Mouse (Mus musculus) hindbrain, embryonic 12.5 days (tissue): ENCODE measurements around the gene Rerg. TPM values are rescaled to one million over a fixed set of nuclear protein-coding genes. Genes with fewer than 3 reads are reported as not detected.
"Not testable (repeated sequence)": the region's sequence is repeated elsewhere in the genome, so short reads cannot be mapped to it uniquely, and the experiment has no call there.

ENCODE experiments used
- ATAC-seq: fragments of 200-750 bp; cut with Nextera tagmentation; 2 replicates; pipeline ENCODE4 v1.8.0; 2017; ENCODE audit warnings: moderate TSS enrichment; ENCODE audit not compliant: low FRiP score
- H3K27ac ChIP-seq: fragments of 300-500 bp; sonication (generic); 2 replicates; pipeline ENCODE4 v1.5.1; 2016; ENCODE audit warnings: mild to moderate bottlenecking
- H3K27me3 ChIP-seq: fragments of 300-500 bp; sonication (generic); 2 replicates; pipeline ENCODE4 v1.6.1; 2016; ENCODE audit warnings: mild to moderate bottlenecking
- H3K36me3 ChIP-seq: fragments of 300-500 bp; sonication (generic); 2 replicates; pipeline ENCODE4 v1.6.1; 2016; ENCODE audit warnings: mild to moderate bottlenecking
- H3K4me1 ChIP-seq: fragments of 300-500 bp; sonication (generic); 2 replicates; pipeline ENCODE4 v1.6.1; 2016
- H3K4me2 ChIP-seq: fragments of 300-500 bp; sonication (generic); replicated peaks from 2 replicates; pipeline ENCODE4 v1.6.1; 2016; ENCODE audit warnings: mild to moderate bottlenecking
- H3K4me3 ChIP-seq: fragments of 300-500 bp; sonication (generic); 2 replicates; pipeline ENCODE4 v1.5.1; 2016; ENCODE audit warnings: mild to moderate bottlenecking
- H3K9ac ChIP-seq: fragments of 300-500 bp; sonication (generic); 2 replicates; pipeline ENCODE4 v1.6.1; 2016; ENCODE audit warnings: mild to moderate bottlenecking, moderate library complexity
- H3K9me3 ChIP-seq: fragments of 300-500 bp; sonication (generic); replicated peaks from 2 replicates; pipeline ENCODE4 v1.6.1; 2016; ENCODE audit warnings: mild to moderate bottlenecking
- WGBS: fragments of 180-500 bp; shearing (Covaris S2); methylation state at CpG from one replicate; pipeline ENCODE4 v1.1.7; 2016; 5-methylcytosine and 5-hydroxymethylcytosine counted together
- polyA plus RNA-seq: library from polyadenylated mRNA; unstranded; fragments of >200 nt; fragmentation: Nextera tagmentation; extraction: Ambion mirVana; gene quantifications from 2 replicates; pipeline ENCODE4 v1.2.1, GENCODE M21; 2016

The Rerg gene
- polyA plus RNA-seq, 1 experiment from 2014 or later = 3.0 TPM

DNA sequence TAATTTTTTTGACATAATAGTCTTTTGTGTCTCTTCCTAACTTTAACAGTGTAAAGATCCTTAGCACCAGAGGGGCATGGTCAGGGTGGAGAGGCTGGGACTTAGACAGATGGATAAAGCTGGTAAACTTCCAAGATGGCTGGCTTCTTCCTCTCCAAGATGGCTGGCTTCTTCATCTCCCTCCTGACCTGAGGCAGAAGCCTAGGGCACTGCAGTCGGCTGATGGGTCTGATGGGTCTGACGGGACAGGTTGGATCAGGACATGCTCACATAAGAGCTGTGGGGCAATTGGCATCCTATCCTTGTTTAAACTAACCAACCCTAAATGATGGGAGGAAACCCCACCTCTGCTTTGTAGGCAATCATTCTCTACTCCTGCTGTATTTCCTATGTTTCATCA is 112.0 kb downstream of the Rerg start:
- H3K36me3 ChIP-seq = no peaks in the 10 kb centered on the region
- no peaks in the 10 kb centered on the region for H3K27me3 ChIP-seq
- H3K4me3 ChIP-seq = no peak overlapping the region
- no peak overlapping the region for H3K9ac ChIP-seq
- H3K4me1 ChIP-seq = peaks cover 10% of the 10 kb centered on the region
- WGBS = 82% methylated on average over 2 of the region's 2 CpGs
- H3K9me3 ChIP-seq = no peaks in the 10 kb centered on the region
- no peak overlapping the region for H3K27ac ChIP-seq
- no peak overlapping the region for H3K4me2 ChIP-seq
- no peak for ATAC-seq

- no peak overlapping the region for H3K27ac ChIP-seq
- no peak overlapping the region for H3K9ac ChIP-seq
- no peak overlapping the region for H3K4me3 ChIP-seq
- H3K4me2 ChIP-seq = no peak overlapping the region
- peaks cover 6% of the 10 kb centered on the region for H3K9me3 ChIP-seq
- 92% methylated on average over 2 of the region's 2 CpGs for WGBS
- ATAC-seq = no peak
- no peaks in the 10 kb centered on the region for H3K36me3 ChIP-seq
- H3K27me3 ChIP-seq = no peaks in the 10 kb centered on the region
- H3K4me1 ChIP-seq = no peaks in the 10 kb centered on the region
Measured at GRCm38 (mm10) chr6:137054073-137054472, 116.2 kb downstream of the Rerg start.

GRCm38 (mm10) chr6:137053464-137053863 is 116.8 kb downstream of the Rerg start:
- Histone ChIP-seq H3K4me2 (no peak overlapping the region), H3K27me3 (no peaks in the 10 kb centered on the region), H3K9ac (no peak overlapping the region), H3K27ac (no peak overlapping the region), H3K4me3 (no peak overlapping the region), H3K4me1 (no peaks in the 10 kb centered on the region), H3K36me3 (no peaks in the 10 kb centered on the region), H3K9me3 (peaks cover 6% of the 10 kb centered on the region)
- 79% methylated on average over 5 of the region's 5 CpGs for WGBS
- no peak for ATAC-seq

DNA sequence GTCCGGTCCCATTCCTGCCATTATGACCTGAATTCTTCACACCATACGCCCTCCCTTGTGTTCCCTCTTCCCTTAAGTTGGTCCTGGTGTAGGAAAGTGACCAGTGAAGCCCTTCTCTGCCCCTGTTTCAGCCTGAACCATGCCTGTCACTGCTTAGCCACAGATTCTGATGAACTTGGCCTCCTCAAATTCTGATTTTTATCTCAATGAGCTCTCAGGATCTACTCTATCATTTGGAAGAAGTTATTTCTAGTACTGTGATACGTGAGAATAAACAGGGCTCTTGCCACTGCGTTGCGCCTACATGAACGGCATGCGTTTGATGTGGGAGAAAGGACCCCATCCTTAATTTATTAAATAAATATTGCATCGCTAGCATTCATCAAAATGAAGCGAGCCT is 117.3 kb downstream of the Rerg start:
- ATAC-seq = no peak
- no peak overlapping the region for H3K4me3 ChIP-seq
- 93% methylated on average over 9 of the region's 9 CpGs for WGBS

DNA sequence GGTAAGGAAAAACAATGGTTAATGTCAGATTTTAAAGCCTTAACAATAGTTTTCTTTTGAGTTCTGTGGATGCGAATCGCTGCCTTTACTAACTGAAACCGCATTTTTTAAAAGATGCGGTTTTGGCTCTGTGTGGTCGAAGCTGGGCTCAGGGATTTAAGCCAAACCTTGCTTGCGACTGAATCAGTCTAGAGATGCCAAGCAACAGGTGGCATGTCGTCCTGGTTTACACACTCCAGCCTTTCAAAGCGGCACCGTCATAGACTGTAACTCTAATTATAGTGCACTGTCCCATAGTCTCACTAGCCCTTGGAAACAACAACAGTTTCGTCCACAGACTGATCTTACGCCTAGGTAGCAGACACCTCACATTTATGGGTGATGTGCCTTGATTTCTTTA is 123.3 kb downstream of the Rerg start:
- Histone ChIP-seq H3K27ac (no peak overlapping the region), H3K27me3 (no peaks in the 10 kb centered on the region), H3K4me1 (no peaks in the 10 kb centered on the region), H3K4me3 (no peak overlapping the region), H3K36me3 (no peaks in the 10 kb centered on the region), H3K9ac (no peak overlapping the region), H3K9me3 (peaks cover 6% of the 10 kb centered on the region), H3K4me2 (no peak overlapping the region)
- 92% methylated on average over 11 of the region's 11 CpGs for WGBS
- ATAC-seq = no peak

More for the DNA sequence above, 117.3 kb downstream of the Rerg start:
- Histone ChIP-seq H3K4me2 (no peak overlapping the region), H3K9ac (no peak overlapping the region), H3K27me3 (no peaks in the 10 kb centered on the region), H3K9me3 (peaks cover 6% of the 10 kb centered on the region), H3K4me1 (no peaks in the 10 kb centered on the region), H3K36me3 (no peaks in the 10 kb centered on the region), H3K27ac (no peak overlapping the region)

DNA sequence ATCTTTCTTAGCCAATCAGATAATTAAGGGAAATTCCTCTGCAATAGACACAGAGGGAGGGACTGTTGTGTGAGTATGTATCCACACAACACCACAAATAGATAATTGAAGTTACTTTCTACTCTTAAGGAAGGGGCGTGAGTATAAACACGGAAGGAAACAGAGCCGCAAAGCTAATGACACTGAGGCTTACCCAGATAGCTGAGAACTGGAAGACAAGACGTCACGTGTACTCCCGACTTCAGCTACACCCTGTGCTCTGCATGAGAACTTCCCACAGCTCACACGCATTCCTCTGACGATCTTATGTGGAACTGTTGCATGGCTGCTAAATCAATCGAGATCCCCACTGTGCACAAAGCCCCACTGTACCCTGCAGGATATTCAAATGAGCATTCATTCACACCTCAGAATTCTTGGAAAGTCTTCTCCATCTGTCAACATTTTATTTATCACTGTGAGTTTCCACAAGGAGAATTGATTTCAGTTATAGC is 125.2 kb downstream of the Rerg start:
- Histone ChIP-seq H3K9ac (no peak overlapping the region), H3K27me3 (no peaks in the 10 kb centered on the region), H3K36me3 (no peaks in the 10 kb centered on the region), H3K4me3 (no peak overlapping the region), H3K4me2 (no peak overlapping the region), H3K27ac (no peak overlapping the region), H3K4me1 (no peaks in the 10 kb centered on the region), H3K9me3 (peaks cover 6% of the 10 kb centered on the region)
- WGBS = 84% methylated on average over 9 of the region's 9 CpGs
- ATAC-seq = no peak

DNA sequence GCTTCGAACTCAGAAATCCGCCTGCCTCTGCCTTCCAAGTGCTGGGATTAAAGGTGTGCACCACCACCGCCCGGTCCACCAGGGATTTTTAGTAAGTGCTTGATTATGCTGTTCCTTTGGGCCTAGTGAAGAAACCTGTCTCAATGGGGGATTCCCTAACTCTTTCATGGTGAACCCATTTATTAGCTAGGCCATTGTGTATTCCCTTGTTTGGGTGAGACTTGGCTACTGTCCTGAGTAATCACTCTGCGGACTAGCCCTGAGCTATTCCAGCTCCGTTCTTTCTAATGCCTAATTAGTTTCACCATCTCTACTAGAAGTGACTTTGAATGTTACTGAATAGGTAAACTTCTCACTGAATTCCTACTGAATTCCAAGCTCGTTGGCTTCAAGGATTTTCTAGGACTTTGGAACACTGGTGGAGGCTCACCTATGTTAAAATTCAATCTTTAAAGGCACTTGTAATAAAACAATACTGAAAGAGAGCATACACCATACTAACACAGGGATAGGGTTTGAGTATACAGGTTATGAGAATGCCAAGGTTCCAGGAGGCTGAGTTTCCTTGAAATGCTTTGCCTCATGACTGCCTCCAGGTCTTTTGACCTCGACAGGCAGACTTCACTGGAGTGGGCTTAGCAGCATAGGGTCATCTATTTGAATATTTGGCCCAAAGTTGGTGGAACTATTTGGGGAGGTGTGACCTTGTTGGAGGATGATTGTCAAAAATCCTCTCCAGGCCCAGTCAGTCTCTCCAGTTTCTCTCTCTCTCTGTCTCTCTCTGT is 134.5 kb downstream of the Rerg start:
- WGBS = 86% methylated on average over 8 of the region's 8 CpGs
- H3K36me3 ChIP-seq, H3K27me3 ChIP-seq, H3K4me2 ChIP-seq, ATAC-seq, H3K4me3 ChIP-seq, H3K27ac ChIP-seq, H3K4me1 ChIP-seq, H3K9ac ChIP-seq, H3K9me3 ChIP-seq: not testable (repeated sequence)

DNA sequence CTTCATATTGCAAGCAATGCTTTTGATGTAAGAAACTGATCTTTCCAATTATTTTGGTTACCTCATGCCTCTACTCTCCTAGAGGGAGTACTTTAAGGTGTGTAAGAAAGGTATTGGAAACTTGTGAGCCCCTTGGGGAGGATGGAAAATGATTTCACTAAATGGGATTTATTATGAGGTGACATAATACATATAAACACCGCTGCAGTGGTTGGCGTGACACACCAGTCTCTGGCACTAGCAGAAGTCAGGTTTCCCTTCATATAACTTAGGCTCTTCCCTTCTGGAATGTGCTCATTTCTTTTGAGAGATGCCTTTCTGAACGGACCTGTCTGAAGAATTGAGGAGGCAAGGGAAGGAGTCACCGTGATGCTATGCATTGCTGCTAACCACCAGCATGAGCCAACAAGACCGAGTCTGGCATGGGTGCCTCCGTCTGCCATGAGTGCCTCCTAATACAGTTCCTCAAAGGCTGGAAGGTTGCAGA is 139.6 kb downstream of the Rerg start:
- Histone ChIP-seq H3K27ac (no peak overlapping the region), H3K9ac (no peak overlapping the region), H3K27me3 (no peaks in the 10 kb centered on the region), H3K4me1 (no peaks in the 10 kb centered on the region), H3K4me3 (no peak overlapping the region), H3K4me2 (no peak overlapping the region), H3K9me3 (no peaks in the 10 kb centered on the region), H3K36me3 (no peaks in the 10 kb centered on the region)
- no peak for ATAC-seq
- 80% methylated on average over 6 of the region's 6 CpGs for WGBS

- H3K27me3 ChIP-seq = no peaks in the 10 kb centered on the region
- H3K4me3 ChIP-seq = no peak overlapping the region
- H3K9me3 ChIP-seq = no peaks in the 10 kb centered on the region
- ATAC-seq = no peak
- H3K36me3 ChIP-seq = no peaks in the 10 kb centered on the region
- WGBS = 70% methylated on average over 7 of the region's 7 CpGs
- H3K27ac ChIP-seq = no peak overlapping the region
- no peak overlapping the region for H3K4me2 ChIP-seq
- no peaks in the 10 kb centered on the region for H3K4me1 ChIP-seq
- H3K9ac ChIP-seq = no peak overlapping the region
Measured at GRCm38 (mm10) chr6:137029931-137030610, 140.2 kb downstream of the Rerg start.

- Histone ChIP-seq H3K4me3 (no peak overlapping the region), H3K27ac (no peak overlapping the region)
Measured at GRCm38 (mm10) chr6:137025461-137025860, 144.8 kb downstream of the Rerg start.

GRCm38 (mm10) chr6:137024541-137024940 is 145.8 kb downstream of the Rerg start:
- H3K9ac ChIP-seq = no peak overlapping the region
- WGBS = 82% methylated on average over 2 of the region's 2 CpGs
- no peak for ATAC-seq
- no peak overlapping the region for H3K4me3 ChIP-seq
- no peaks in the 10 kb centered on the region for H3K36me3 ChIP-seq
- H3K4me2 ChIP-seq = no peak overlapping the region
- H3K27ac ChIP-seq = no peak overlapping the region
- H3K9me3 ChIP-seq = no peaks in the 10 kb centered on the region
- no peaks in the 10 kb centered on the region for H3K27me3 ChIP-seq
- no peaks in the 10 kb centered on the region for H3K4me1 ChIP-seq

More at GRCm38 (mm10) chr6:137025461-137025860, 144.8 kb downstream of the Rerg start:
- no peak overlapping the region for H3K9ac ChIP-seq
- H3K4me2 ChIP-seq = no peak overlapping the region
- H3K36me3 ChIP-seq = no peaks in the 10 kb centered on the region
- WGBS = 72% methylated on average over 5 of the region's 5 CpGs
- H3K4me1 ChIP-seq = no peaks in the 10 kb centered on the region
- no peak for ATAC-seq
- H3K9me3 ChIP-seq = no peaks in the 10 kb centered on the region
- no peaks in the 10 kb centered on the region for H3K27me3 ChIP-seq

- no peak for ATAC-seq
- no peak overlapping the region for H3K4me2 ChIP-seq
- no peaks in the 10 kb centered on the region for H3K4me1 ChIP-seq
- H3K9ac ChIP-seq = no peak overlapping the region
- 83% methylated on average over 7 of the region's 7 CpGs for WGBS
- H3K36me3 ChIP-seq = no peaks in the 10 kb centered on the region
- H3K4me3 ChIP-seq = no peak overlapping the region
- H3K9me3 ChIP-seq = no peaks in the 10 kb centered on the region
- H3K27ac ChIP-seq = no peak overlapping the region
- no peaks in the 10 kb centered on the region for H3K27me3 ChIP-seq
Measured at GRCm38 (mm10) chr6:137017216-137017973, 152.9 kb downstream of the Rerg start.
